Mouse (Mus musculus): ENCODE results near the gene Mtus2.

Mtus2 gene

DNA sequence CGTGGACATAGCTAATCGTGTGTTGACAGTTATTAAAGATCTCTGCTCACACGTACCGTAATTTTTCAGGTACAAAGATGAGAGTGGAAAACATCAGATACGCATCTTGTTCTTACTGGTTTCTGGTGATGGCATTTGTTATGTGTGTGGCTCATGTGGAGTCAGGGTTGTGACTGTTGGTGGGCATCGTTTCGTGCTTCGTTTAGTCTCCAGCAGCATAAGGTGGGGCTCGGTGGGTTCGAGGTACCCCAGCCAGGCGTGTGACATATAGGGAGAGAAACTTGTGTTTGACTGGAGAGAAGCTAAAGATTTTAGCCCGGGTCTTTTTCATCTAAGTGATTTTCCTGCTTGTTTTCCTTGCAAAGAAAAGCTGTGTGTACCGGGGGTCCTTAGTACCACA lies 1.4 kb downstream of the Mtus2 start:
- DNase-seq (ENCODE audit: low spot score) = no peak

DNA sequence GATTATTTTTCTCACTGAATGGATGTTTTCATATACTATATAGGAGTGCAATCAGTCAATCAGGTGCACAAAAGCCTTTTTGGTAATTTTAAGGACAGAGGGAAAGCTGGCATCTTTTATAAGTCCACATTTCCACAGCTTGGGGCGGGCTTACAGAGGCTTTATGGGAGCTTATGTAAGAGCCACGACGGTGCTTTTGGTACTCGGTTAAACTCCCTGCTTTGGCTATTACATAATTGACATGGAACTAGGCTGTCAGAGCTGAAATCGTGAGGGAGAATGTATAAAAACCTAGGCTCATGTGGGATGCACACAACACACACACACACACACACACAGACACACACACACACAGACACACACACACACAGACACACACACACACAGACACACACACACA lies 2.0 kb downstream of the Mtus2 start:
- DNase-seq (ENCODE audit: low spot score) = no peak

DNA sequence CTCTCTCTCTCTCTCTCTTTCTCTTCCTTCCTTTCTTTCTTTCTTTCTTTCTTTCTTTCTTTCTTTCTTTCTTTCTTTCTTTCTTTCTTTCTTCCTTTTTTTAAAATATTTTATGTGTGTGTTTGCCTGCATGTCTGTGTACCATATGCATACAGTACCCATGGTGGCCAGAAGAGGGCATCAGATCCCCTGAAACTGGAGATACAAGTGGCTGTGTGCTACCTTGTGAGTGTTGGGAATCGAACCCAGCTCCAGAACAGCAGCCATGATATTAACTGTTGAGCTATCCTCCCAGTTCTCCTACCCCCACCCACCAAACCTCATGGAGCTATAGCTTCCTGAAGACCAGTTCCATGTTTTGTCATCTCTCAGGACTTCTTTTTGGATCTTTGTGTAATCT lies 3.7 kb downstream of the Mtus2 start:
- DNase-seq (ENCODE audit: low spot score) = no peak

DNA sequence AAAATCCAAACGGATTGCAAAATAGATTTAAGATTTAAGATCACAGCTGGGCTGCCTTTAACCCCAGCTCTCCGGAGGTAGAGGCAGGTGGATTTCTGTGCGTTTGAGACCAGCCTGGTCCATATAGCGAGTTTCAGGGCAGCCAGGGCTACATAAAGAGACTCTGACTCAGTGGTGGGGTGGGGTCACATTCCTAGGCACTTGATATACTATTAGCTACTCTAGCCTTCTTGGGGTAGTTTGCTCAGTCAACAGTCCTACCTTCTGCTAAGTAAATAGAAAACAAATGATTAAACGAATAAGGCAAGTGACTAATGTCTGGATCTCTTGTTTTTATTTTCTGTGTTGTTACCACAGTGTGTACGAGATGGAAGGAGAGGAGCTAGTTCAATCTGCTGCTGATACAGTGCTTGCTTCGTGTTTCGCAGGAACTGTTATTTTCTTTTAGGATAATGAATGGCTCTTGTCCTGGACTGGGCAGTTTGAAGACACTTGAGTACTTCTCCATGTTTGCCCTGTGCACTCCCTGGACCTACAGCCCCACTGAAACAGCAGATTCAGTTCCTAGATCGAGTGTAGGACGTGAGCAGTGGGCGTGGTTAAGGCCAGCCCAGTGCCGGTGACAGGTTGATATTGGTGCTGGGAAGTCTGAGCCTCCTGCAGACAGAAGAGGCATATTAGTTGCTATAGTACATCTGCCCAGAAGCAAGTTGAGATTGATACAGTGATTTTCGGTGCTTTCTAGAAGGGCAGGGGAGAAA lies 6.9 kb downstream of the Mtus2 start:
- DNase-seq (ENCODE audit: low spot score) = no peak

DNA sequence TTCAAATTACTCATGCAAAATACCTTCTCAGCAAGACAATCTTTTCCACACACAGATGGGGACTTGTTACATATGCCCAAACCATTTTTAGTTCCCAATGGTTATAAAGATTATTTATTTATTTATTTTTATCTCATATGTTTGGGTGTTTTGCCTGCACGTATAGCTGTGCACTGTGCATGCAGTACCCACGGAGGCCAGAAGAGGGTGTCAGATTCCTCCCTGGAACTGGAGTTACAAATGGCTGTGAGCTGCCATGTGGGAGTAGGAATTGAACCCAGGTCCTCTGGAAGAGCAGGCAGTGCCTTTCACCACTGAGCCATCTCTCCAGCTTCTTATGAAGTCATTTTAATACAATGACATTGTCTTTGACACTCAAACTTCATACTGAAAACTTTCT lies 7.7 kb downstream of the Mtus2 start:
- DNase-seq (ENCODE audit: low spot score) = no peak

DNA sequence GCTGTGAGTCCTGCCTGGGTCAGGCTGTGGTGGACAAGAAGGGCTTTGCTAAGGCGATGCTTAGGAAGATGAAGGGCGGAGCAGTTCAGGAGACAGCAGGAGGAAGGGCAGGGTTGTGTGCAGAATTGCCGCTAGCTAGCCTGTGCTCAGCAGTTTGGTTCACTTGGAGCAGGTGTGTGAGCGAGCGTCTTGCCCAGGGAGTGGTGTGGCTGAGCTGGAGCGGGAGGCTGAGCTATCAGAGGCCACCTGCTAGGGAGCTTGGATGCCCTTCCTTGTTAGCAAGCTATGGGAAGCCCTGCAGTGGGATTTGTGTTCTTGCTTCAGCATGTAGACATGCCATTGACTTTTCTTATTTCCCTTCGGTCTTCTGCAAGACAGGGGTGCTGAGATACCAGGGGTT lies 9.5 kb downstream of the Mtus2 start:
- no peak for DNase-seq (ENCODE audit: low spot score)

DNA sequence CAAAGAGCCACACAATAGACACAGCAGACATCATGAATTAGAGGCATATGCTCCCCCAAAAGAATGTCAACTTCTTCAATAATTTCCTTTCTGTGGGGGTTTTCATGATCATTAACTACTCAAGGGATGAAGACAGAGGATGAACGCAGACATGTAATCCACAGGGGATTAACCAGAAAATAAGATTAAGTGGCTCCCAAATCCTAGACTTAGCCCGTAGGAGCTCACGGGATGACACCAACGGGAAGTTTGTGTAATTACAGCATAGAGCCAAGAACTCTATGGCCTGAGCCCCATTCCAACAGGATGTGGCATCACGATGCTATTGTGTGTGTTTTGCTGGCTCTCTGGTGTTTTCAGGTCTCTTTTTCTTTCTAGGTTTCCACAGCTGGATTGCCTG lies 12.4 kb downstream of the Mtus2 start:
- no peak for DNase-seq (ENCODE audit: low spot score)

DNA sequence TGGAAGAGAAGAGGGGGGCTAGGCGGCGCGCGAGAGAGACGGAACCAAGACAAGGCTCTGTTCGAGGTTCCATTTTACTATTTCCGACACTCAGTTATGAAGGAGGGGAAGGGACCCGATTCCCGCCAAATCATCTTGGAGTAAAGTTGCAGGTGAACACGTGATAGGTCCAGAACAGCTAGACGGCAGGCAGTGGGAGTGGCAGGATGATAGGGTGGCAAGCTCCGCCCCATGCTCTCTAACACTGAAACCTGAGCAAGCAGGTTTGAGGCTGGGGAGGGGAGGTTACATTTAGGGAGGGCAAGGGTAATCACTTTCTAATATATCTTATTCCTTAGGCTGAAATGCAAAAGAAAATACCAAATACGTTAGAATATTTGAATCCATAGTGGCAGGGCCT lies 18.9 kb downstream of the Mtus2 start:
- DNase-seq (ENCODE audit: low spot score) = no peak

DNA sequence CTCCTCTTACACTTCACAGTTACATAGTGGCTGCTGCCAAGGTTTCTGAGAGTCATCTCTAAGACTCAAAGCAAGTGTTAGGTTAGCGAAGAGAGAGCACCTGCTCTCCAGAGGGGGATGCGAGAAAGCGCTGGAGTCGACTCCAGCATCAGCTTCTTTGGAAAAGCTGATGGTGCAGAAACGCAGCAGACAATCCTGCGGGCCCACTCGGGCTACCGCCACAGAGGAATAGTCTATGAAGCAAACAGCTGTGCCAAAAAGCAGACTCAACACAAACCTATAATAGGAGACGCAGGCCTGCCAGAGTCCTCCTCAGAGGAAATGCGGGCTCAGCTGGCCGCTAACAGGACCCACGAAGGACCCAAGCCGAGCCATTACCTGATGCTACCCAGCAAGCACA lies 23.5 kb downstream of the Mtus2 start:
- no peak for DNase-seq (ENCODE audit: low spot score)

DNA sequence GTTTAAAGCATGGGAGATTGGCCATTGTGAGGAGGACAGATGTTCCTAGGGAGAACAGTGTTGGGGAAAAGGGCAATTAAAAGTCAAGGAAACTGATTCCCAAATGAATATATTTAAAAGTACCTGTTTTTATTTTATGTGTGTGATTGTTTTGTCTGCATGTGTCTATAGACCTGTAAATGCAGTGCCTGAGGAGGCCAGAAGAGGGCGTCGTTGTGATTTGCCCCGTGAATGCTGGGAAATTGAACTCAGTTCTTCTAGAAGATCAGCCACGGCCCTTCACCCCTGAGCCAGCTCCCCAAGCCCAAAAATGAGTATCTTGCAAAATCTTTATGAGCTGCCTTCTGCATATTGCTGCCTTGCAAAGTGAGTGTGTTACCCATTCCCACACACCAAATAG lies 33.2 kb downstream of the Mtus2 start:
- no peak for DNase-seq (ENCODE audit: low spot score)

DNA sequence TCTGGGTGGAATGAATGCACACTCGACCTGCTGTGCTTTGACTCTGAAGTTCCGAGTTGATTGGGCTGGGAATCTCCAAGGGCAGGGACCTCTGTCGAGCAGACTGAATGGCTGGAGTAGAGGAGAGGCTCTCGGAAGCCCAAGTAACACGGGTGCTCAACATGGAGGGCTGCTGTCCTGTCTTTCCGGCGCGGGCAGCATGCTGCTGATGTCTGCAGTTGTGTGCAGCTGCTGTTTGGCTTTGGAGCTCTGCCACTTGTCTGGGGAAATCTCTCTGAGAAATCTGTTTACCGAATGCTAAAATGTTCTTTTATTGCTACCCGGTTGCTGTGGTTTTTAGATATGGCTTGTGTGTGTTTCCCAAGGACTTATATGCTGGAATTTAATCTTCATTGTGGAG lies 33.7 kb downstream of the Mtus2 start:
- DNase-seq (ENCODE audit: low spot score) = no peak

DNA sequence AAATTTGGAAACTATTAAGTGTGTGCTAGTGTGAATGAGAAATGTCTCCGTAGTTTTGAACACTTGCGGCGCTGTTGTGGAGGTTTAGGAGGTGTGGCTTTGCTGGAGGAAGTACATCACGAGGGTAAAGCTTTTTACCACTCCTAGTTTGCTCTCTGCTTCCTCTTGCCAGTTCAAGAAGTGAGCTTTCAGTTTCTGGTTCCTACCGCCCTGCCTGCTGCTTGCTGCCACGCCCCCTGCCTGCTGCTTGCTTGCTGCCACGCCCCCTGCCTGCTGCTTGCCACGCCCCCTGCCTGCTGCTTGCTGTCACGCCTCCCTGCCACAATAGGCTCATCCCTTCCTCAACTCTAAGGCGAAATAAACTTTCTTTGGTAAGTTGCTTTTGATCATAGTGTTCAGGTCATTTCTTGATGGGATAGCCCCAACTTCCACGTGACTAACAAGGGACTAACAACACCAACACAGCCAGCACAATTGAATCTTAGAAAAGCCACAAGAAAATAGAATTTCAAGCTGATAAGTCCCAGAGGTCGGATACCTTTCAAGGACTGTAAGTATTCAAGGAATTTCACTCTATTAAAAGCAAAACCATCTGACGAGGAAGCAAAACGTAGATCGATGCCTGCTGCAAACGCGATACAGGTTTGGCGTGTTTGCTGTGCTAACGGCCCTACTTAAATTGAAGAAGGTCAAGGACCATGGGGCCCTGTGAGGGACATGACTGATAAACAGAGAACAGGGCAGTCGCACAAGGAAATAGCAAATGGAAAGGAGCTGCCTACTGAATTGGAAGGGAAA lies 35.7 kb downstream of the Mtus2 start:
- DNase-seq (ENCODE audit: low spot score) = peak; percentile 58

DNA sequence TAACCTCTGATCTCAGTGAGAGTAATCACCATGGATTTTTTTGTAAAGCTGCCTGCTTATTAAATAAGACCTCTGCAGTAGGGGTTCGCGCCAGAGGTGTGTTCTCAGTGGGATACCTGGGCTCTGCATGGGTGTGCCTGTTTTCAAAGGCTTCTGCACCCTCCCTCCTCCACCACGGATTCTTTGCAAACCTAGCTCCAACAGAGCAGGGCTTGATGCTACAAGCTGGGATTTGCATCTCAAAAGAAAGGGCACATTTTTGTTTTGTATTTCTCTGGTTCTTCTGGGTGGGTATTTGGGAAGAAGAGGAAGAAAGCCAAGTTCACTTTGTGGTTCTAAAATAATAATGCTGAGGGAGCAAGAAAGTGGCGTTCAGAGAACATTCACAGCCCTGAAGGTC lies 48.1 kb downstream of the Mtus2 start:
- no peak for DNase-seq (ENCODE audit: low spot score)

DNA sequence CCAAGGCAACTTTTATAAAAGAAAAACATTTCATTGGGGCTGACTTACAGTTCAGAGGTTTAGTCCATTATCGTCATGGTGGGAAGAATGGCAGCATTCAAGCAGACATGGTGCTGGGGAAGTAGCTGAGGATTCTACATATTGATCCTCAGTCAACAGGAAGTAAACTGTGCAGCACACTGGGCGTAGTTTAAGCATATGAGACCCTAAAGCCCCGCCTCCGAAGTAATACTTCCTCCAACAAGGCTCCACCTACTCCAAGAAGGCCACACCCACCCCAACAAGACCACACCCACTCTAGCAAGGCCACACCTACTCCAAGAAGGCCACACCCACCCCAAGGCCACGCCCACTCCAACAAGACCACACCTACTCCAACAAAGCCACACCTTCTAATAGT lies 55.0 kb downstream of the Mtus2 start:
- DNase-seq (ENCODE audit: low spot score) = no peak

DNA sequence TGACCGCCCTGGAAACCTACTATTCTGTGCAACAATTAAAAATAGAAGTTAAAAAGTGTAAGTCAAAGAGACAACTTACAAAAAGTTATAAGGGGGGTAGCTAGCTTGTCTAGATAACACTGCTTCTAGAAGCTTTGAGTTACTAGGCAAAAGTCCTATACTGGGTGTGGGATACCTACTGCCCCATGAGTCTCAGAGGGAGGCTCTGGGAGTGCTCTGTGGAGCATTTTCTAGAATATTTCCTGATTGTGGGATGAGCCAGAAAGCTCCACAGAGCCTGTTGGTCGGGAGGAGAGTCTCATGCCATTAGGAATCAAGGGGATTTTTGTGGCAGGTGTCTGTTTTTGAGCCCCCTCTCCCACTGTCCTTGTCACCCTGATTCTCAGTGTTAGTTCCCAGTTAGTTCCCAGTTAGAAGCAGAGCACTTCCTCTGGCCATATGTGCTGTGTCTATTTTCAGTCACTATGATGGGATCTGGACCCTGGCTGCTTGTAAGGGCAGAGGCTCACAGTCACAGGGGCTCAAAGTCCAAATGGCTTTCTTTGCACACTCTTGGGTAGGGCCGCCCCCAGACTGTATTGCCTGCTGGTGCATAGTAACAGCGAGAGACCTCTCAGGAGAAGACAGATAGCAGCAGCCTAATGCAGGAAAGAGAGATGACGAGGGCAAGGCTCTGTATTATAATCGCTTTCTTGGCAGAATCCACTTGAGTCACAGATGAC lies 57.2 kb downstream of the Mtus2 start:
- no peak for DNase-seq (ENCODE audit: low spot score)

DNA sequence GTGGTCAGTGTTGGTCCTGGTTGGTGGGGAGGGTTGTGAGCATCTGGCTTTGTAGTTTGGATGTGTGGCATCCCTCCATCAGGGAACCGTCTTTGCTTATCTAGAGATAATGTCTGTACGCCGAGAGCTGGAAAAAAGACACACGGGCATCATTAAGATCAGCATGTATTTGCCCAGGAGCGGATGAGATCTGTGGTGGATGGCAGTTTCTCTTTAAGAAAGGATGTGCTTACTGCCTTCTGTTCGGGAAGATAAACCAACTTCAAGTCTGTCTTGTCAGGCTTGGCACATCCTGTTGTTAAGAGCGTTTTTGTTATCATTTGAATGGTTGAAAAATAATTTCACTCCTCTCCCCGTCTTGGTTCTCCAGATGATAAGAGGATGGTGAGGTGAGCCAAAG lies 58.3 kb downstream of the Mtus2 start:
- DNase-seq (ENCODE audit: low spot score) = no peak

DNA sequence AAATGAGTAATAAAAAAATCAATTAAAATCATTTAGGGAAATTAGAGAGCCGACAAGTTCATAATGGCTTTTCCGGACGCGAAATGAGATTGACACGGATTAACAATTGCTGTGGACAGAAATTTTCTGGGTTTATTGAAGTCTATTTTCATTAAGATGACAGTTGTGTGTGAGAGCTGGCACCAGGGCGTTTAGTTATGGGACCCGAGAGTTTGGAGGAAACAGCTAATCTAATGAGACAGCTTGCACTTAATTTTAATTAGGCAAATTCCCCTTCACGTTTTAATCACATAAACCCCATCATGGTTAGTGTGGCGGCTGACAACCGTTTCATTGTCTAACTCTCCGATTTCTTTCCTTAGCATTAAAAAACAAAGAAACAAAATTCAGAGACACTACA lies 60.3 kb downstream of the Mtus2 start:
- DNase-seq (ENCODE audit: low spot score) = no peak

DNA sequence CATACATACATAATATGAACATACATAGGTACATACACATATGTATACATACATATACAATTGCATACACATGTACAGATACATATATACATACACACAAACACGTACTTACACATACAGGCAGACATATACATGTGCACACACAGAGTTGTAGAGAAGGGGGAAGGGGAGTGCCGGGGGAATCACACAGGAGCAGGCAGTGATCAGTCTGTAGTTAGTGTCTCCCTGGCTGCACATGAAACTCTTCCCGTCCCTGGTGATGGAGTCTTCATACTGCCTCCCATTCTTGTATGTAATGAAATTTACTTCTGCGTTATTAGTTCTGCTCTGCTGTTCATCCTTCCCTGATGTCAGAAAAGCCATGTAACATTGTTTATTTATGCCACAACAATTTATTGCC lies 65.7 kb downstream of the Mtus2 start:
- DNase-seq (ENCODE audit: low spot score) = no peak

DNA sequence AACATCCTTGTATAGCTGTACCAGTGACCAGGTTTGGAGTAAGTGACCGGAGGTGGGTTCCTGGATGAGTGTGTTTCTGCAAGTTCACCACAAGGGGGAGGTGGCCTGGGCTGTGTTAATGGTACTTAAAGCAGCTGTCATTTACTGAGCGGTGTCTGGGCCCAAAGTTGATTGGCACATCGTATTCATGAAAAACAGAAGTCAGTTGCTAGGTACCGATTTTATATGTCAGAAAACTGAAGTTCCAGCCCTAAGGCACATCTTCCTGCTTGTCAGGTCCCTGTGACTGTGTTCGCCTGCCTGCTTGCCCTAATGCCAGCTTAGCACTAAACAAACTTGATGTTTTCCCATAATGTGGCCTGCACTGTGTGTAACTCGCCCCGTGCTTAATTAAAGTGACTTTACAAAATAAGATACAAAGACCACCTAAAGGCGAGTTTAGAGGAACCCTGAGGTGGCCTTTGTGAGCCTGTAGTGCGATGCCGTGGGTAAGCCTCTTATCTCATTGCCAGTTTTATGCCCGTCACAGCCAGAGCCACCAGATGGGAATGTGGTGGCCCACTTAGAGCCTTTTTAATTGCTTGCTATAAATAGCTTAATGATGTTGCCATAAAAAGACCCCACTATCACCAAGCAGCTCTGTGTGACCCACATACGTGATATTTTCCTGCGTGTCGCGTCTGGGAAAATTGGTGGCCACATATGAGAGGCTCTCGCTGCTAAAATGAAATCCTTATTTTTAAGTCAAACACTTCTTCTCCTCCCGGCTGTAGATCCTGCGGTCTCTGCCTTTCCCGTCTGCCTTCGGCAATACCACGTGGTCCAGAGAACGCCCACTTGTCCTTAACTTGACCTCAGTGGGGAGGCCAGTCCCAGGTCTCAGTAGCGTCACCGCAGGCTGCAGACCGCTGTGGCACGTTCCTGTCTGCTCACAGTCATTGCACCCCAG lies 69.6 kb downstream of the Mtus2 start:
- DNase-seq (ENCODE audit: low spot score) = no peak

DNA sequence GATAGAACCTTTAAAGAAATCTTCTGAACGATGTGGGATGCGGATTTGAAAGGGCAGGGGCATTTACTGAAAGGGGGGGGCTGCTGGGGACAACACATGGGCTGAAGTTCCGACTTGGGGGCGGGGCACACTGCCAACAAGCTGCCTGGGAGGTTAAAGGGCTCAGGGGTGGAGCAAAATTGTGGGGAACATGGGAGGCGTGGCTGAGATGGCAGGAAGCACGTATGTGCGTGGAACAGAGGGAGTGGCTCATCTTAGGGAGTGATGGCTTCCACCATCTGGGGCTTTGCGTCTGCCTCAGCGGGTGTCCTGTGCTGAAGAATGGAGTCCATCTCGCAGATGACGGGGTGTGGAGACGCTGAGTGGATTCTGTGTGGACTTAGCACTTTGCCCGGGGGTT lies 70.9 kb downstream of the Mtus2 start:
- DNase-seq (ENCODE audit: low spot score) = no peak

DNA sequence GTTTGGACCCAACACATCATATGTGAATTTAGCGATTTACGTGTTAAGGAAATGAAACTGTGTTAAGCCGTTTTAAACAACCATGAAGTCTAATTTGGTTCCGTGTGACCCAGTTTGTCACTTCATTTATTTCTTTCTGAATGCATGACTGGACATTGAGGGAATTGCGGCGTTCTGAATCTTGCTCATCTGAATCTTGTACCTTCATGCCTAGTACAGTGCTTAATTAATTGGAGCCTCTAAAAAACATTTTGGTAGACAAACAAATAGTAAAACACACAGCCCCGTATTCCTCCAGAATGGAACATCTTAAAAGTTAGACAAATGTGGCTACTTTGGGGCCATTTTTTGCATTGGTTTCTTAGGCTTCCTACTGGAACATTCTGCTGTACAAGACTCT lies 84.5 kb downstream of the Mtus2 start:
- DNase-seq (ENCODE audit: low spot score) = no peak

DNA sequence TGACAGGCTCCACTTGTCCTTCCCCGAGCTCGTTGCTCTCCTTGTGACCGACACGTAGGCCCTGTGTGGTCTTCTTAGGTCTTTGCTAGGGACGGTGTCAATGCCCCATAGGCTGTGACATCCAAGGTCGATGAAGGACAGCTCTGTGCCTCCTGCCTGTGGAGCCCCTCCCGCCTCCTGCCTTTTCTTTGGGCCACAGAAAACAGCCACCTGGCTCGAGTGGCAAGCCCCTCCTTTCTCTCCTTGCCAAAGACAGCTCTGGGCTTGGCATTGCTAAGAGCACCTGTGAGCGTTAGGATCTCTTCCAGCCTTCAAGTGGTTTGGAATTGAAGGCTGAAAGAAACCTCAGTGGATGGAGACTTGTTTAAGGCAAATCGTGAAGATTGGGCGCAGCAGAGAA lies 91.1 kb downstream of the Mtus2 start:
- no peak for DNase-seq (ENCODE audit: low spot score)

Measured in ovary, adult 18-20 months (tissue).